Mouse (Mus musculus): ENCODE results near the gene Runx1.

The Runx1 gene

DNA sequence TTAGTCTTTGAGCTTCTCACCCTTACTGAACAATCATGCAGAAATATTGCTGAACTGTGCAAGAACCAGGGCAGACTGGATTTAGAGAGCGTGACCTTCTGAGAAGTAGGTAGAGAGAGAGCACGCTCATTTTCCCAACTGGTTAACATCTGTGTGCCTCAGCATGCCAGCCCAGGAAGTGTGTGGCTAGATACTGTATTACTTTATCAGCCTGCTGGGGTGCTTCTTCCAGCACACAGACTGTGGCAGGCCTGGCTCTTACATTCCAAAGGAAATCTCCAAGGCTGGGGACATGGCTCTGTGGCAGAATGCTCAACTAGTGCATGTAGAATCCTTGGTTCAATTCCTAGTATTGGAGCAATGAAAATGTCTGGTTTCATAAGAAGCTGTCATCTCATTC is 78.9 kb downstream of the Runx1 start:
- DNase-seq (ENCODE audit: low spot score) = no peak

DNA sequence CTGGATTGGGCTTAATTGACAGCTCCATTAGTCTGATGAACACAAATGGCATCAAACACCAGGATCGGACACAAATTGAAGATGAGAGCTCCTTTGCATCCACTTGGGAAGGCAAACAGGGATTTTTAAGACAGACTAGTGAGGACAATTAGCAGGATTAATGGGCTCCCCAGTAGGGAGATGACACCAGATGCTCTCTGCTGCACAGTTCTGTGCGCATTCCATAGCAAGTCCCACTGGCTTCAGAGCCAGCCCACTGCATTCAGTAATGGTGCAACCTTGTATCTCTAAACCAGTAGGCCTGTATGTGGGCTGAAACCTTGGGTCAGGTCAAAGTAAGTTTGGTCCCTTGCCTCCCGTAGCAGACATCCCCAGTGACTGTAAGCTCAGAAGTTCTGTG is 80.7 kb downstream of the Runx1 start:
- no peak for DNase-seq (ENCODE audit: low spot score)

DNA sequence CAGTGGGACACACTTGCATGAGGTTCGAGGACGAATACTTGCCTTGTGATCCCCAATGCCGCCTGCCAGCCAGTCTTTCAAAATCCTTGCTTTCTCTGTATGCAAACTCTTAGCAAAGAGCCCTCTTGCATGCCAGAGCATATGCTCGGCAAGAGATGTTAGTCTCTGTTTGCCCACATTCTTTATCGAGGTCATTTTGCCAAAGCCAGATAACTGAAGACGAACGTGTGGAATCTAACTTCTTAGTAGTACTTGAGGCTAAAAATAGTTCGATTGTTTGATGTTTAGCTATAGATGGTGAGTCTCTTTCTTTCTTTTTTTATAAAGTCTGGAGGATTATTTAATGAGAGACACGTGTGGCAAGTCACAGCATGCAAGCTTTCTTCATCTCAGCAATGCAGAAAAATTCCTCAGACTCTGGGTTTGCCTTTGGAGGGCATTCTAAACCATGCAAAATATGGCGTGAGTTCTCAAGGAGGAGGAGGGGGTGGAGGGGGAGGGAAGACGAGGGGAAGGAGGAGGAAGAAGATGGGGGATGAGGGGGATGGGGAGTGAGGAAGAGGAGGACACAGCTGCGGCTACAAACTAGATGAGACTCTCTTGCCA is 81.7 kb downstream of the Runx1 start:
- DNase-seq (ENCODE audit: low spot score) = no peak

DNA sequence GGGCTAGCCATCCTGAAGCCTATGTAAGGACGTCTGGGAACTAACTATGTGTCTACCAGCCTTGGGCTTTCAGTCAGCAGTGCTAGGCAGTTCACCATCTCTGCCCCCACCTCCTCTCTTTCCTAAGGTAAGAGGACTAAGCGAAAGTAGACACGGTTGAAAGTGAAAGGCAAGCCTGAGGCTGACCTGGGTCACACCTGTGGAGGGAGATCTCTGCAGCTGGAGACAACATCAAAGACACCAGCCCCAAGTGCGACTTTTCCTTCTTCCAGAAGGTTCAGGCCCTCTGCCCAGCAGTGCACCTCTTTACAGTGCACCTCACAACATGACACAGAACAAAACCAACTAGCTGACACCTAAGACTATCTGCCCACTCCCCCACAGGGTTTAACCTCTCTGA is 82.2 kb downstream of the Runx1 start:
- no peak for DNase-seq (ENCODE audit: low spot score)

DNA sequence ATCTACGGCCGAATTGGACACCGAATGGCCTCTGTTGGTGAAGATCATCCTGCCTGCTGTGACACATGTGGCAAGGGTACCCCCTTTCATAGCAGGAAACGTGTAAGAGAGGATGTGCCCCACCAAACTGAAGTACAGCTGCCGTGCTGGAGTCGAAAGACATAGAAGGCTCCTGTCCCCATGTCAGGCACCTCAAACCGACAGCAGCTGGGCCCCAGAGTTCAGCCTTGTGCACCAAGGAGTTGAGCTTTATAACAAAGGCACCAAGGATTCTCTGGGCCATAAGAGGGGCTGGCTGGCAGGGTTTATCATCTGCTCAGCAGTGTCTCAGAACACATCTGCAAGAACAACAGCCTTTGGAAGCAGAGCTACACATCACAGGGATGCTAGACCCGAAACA is 84.6 kb downstream of the Runx1 start:
- DNase-seq (ENCODE audit: low spot score) = no peak

DNA sequence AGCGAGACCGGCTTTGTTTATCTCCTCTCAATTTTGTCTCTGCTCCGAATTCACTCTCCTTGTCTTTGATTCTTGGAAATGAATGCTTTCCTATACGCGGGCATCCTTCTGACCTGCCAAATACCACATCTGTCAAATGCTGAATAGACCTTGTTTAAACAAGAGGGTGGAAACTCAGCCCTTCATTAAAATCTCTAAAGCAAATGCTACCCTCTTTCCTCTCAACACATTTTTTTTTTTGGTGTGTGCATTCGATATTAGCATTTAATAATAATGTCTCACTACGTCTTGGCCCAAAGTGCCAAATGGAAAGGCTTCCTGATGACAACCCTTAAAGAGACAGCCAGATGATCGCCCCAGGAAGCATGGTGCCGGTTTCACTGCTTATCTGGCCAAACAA is 85.4 kb downstream of the Runx1 start:
- no peak for DNase-seq (ENCODE audit: low spot score)

DNA sequence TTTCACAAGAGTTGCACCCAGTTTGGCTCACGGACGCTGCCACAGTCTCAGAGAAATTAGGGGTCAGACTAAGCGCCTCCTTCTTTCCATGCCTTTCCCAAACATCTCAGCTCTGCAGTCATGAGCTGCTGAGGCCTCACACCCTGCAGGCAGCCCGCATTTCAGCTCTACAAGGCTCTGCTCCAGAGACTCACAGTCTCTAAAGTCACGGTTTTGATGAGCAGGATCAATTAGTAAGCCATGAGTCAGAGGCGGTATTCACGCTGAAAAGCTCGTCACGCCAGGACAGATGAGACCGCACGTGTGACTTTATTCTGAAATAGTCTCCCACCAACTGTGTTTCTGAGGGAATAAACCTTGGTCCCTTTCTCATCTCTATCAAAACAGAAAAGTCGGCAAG is 86.0 kb downstream of the Runx1 start:
- DNase-seq (ENCODE audit: low spot score) = no peak

DNA sequence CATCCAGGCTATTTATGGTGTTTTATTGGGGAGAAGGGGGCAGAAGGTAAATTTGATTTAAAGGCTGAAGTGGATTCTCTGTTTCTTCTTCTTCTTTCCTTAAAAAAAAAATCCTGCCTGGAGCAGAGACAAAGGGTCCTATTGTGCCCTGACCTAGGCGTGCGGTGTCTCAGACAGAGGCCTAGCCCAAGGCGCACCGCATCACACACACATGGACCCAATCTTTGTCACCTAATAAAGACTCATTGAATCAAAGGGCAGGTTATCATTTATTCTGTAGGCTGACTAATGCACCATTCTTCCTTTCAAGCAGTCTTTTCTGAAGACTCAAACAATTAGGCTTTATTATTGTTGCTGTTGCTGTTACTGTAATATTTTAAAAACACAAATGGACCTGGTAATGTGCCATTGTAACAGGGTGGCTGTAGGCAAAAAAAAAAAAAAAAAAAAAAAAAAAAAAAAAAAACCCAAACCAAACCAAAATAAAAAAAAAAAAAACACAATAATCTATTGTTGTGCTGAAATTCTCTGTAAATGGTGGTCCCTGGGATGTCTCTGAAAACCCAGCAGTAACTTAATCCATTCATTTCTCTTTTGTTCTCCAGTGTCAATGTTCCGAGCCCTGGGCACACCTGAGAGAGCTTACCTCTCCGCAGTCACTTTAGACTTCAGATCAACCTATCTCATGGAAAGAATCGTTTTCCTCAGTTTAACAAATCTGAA is 86.7 kb downstream of the Runx1 start:
- no peak for DNase-seq (ENCODE audit: low spot score)

DNA sequence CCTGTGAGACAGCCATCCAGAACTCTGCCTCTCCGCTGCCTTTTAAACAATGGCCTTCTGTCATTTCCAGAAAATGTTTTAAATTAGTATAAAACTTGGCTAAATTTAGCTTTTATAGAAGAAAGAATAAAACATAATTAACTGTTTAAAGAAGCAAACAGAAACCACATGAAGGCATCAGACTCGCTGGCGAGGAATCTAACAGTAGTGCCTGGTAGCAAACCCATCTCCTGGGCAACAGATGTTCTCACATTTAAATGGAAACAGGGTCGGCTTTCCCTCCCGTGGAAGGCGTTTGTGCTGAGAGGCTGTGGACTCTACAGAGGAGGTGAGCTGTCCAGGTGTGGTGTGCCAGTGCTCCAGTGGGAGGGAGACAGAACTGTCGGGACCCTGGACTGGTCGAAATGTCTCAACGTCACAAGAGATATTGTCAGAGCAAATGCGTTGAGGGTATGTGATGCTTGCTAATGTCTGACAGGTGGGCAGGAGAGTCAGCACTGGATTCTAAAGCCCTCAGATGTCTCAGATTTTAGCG is 87.4 kb downstream of the Runx1 start:
- no peak for DNase-seq (ENCODE audit: low spot score)

DNA sequence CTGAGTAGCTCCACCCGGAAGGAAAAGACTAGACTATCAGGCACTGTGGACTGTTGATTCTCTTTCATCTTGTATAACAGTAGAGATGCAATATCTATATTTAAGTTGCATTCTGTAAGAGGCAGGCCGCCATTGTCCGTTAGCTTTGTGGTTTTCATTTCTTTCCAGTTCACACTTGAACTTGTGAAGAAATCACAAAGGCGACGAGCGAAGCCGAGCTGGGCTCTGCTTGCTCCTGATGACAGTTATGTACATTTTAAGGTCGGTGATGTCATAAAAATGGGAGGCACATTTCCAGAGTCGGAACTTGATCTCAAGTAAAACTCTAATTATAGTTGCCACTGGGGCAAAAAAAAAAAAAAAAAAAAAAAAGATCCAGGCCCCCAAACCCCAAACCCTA is 99.1 kb downstream of the Runx1 start:
- no peak for DNase-seq (ENCODE audit: low spot score)

DNA sequence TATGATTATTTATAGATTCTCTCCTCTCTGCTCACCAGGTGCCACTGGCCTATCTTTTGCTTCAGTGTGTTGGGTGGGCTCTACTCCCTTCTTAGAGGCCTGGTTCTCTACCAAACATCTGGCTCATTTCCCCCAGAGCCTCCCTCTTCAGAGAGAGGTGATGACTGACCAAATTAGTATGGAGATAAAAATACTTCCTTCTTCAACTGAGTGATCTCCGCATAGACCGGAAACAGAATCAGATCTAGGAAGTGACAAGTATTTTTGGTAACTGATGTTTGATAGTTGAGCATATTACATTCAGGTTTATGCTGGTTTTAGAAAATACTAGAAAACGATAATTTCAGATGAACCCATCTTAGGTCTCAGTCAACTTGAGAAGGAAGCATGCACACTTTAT is 101.4 kb downstream of the Runx1 start:
- DNase-seq (ENCODE audit: low spot score) = no peak

DNA sequence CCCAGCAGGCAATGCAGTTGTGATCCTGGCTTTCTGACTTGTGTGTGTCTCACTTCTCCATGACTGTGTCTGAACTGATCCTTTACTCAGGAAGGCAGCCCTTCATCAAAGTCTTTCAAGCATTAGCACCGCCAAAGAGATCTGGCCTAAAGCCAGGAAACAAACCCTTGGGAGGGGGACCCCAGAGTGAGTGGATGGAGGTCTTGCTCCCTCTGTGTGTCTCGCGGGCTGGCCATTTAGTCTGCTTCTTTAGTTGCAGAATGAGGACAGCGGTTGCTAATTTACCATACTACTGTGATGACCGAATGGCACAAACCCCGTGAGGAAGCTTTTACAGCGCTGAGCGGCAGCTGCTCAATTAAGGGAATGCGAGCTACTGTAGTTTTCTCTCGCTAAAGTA is 105.3 kb downstream of the Runx1 start:
- no peak for DNase-seq (ENCODE audit: low spot score)

DNA sequence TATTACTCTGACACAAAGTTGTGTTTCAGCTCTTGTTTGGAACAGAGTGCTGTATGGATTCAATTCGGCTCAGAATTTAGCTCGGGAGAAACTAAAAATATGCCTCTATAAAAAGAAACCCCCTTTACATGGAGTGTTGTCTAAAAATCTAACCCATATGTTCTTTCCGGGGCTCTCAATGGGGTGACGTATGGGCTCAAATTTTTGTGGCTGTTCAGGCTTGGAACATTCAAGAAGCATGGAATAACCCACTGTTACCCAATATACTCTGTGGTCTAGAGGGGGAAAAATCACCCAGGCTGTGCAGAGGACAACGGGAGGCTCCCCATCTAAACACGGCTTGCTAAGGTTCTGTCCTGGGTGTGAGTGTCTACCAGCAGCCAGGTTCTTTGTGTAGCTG is 106.2 kb downstream of the Runx1 start:
- no peak for DNase-seq (ENCODE audit: low spot score)

DNA sequence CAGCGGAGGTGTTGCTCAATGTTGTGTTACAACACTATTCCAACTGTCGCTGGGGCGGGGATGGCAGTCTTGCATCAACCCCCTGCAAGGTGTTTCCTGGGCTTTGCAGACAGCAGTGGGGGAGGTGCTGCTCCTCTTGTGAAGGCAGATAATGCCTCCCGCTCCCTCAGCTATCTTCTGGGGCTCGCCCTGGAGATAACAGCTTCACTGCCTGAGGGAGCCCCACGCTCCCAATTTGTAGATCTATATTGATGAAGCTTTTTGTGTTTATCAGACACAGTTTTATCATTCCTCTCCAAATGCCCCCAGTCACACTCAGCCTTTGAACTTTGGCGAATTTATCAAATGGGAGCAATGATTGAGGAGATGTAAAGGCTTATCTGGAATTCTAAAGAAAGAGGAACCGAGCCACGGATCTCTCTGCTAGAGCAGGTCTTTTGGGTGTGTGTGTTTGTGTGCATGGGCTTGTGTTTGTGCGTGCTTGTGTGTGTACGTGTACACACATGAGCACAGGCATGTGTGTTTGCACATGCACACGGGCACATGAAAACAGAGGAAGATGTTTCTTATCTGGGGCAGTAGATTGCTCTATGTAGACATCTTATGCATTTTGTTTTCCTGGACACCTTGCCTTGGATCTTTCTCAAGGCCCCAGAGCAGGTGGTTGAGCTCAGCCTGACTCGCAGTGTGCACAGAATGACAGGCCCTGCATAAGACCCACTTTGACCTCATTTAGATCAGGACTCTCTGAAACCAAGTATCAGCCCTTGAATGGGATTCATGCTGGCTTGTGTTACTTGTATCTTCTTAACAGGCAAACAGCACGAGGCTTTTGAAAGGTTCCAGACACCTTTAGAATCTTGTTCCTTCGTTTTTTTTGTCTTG is 110.1 kb downstream of the Runx1 start:
- DNase-seq (ENCODE audit: low spot score) = no peak

DNA sequence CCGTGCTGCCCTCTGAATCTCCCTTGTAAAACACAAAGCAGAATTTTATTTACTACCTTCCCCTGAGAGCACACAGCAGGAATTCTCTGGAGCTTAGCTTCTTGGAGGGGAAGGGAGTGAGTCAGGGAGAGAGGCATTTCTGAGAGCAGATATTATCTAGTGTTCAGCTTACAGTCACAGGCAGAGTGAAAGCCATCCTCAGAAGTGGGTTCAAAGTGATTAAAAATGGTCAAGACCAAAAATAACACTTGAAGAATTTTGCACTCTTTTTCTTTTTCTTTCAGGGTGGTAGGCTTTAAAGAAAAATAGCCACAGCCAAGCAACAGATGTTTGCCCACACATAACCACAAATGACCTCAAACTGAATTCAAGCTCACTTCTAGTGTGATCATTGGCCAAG is 115.8 kb downstream of the Runx1 start:
- DNase-seq (ENCODE audit: low spot score) = no peak

DNA sequence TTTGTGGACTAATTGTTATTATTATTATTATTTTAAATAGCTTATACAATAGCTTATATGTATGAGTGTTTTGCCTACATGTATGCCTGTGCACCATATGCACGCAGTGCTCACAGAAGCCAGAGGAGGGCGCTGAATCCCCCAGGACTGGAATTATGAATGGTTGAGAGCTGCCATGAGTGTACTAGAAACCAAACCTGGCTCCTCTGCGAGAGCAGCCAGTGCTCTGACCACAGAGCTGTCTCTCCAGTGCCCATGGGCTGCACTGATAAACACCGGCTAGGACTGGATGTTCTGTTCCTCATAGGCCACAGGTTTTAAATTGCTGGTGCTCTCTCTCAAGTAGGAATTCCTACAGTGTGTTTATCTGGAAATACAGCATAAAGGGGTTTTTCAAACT is 117.2 kb downstream of the Runx1 start:
- no peak for DNase-seq (ENCODE audit: low spot score)

DNA sequence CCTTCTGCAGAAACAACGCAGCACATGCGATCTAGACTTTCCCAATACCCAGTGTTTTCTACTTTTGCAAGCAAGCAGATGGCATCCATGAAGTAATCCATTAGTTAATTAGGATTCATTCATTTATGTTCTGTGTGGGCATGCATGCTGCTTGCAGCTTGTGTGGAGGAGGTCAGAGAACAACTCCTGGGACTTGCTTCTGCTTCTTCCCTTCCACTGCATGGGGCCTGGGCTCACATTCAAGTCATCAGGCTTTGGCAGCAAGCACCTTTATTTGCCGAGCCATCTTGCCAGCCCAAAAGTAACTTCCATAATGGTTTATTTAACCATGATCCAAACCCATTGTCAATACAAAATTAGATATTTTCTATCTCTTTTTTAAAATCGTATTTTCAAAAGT is 118.2 kb downstream of the Runx1 start:
- DNase-seq (ENCODE audit: low spot score) = no peak

DNA sequence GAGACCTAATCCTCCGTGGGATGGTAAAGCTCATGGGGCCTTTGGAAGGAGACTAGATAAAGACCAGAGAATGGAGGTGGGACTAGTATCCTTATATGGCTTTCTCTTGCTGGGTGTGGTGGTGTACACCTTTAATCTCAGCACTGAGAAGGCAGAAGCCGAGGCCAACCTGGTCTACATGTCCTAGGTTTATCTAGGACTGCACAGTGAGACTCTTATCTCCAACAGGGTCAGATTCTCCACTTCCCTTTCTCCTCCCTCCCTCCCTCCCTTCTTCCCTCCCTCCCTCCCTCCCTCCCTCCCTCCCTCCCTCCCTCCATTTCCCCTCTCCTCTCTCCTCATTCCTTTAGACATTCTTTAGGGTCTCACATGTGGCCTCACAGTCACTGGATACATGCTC is 118.8 kb downstream of the Runx1 start:
- DNase-seq (ENCODE audit: low spot score) = no peak

DNA sequence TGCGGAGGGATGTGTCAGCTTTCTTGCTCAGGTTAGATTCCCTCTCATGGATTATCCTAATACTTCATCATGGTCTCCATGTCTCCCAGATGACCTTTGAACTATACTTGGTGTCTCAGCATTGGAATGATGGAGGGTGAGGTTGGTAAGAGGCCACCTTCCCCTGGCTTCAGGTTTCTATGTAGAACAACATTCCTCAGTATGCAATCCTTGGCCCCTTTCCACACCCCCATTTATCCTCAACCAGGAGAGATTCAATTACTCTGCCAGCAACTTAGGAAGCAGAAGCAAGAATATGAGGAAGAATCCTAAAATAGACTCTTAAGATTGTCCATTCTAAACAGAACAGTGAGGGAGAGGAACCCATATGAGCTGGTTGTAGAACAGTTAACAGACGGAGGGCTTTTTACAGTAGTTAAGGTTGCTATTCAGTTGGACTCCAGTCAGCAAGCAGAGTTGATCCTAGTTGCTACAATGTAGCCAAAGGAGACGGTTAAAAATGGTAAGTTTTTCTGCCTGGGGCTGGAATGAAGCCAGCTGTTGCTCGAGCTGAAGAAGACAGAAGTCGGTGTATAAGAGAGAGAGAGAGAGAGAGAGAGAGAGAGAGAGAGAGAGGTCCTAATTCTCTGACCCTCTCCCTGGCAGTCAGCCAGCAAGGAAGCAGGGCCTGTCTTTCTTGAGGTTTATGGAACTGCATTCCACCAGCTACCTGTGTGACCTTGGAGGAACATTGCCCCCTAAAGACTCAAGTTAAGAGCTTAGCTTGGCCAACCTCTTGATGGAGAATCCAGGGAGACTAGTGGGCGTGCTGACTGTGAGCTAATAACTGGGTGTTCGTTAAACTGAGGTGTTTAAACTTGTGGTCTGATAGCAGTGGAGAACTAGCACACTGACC is 120.1 kb downstream of the Runx1 start:
- DNase-seq (ENCODE audit: low spot score) = no peak

DNA sequence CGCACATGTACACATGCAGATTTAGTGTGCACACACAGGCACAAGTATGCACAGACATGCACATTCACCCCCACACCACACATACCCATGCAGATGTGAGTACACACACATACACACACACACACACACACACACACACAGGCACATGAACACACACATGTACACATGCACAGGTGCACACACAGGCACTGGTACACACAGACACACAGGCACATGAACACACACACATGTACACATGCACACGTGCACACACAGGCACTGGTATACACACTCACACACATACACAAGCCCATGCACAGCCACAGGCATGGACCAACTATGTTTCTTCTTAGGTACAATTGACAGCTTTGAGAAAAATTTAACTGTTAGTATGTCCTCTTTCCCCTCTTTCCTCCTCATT is 122.1 kb downstream of the Runx1 start:
- no peak for DNase-seq (ENCODE audit: low spot score)

DNA sequence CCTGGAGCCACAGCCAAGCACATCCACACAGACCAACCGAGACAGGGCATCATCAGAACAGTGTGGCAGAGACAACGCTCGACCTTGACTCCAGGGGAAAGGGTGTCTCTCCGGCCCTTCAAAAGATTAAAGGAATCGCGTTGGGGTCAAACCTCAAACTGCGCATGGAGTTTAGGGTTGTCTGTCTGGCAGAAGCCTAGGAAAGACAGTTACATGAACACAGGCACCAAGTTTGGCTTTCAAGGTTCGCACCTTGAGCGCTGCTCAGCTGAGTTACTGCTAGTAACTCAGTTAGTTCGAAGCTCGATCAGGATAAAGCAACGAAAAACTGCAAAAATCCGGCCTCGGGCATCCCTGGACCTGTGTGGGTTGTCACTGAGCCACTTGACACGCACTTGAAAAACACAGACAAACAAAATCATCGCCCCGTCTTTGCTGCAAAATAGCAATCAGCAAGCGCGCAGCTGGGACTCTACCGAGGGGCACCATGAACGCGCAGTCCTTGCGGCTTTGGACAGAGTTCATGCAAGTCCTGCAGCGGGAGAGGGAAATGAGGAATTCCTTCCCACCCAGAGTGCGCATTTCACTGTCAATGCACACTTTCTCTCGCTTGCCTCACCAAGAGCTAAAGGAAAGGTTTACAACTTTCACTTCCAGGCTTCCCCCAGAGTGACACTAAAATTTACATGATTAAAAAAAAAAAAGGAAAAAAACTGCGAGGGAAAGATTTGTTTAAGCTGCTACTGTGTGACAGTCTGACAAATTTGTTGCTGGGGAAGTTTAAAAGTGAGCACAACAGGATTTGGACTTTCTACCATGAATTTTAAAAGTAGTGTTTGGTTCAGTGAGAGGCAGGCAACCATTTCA is 126.2 kb downstream of the Runx1 start:
- no peak for DNase-seq (ENCODE audit: low spot score)

All from left cerebral cortex, adult 11 months (tissue).